Mouse (Mus musculus) spleen, adult 10 weeks (tissue): Measurements from ENCODE around the gene Rac1. TPM values are rescaled to one million over a fixed set of nuclear protein-coding genes. Genes with fewer than 3 reads are reported as not detected.

ENCODE experiments used
- polyA plus RNA-seq: library from polyadenylated mRNA; stranded (reverse); fragments of 350-450 nt; fragmentation: Illumina TruSeq; extraction: RNeasy Lipid Tissue Mini Kit (QIAGEN cat#74804); gene quantifications from one replicate; pipeline ENCODE4 v1.2.3, GENCODE M21; 2015; ENCODE audit warnings: low replicate concordance; ENCODE audit not compliant: insufficient read depth

Gene Rac1
- polyA plus RNA-seq = 534 TPM

GRCm38 (mm10) chr5:143527486-143528307 lies at the start of gene Rac1:
Gene Rac1 (minus strand): TSS chr5:143528036.

DNA sequence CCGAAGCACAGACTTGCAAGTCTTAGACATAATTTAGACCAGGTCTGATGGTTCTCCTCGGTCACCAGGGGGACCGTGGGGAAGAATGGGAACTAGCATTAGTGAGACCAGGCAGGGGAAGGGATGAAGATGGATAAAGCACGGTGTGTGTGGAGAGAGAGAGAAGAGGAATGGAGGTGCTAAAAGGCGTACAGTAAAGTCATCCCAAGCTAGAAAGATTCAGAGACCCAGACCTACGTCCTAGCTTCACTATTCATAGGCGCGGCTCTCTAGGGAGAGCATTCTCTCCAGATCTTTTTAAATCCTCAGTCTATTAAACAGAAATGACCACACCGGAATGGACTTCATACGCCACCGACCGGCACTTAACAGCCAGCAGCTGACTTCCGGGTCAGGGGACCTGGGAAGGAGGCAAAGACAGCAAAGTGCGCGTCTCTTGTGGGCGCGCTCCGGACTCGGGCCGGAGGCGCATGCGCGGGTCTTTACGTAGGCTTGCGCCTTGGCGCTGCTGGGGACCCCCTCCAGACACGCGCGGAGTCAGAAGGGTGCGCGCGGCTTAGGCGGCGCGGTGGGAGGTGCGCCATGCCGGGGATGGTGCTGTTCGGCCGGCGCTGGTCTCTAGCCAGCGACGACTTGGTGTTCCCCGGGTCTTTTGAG lies 63.6 kb downstream of the Rac1 start, which contains the start of gene Daglb:
TSS of gene Daglb (plus strand) at position 485 of the 657 bp plus-strand sequence.

Other genes with a start within 250 kb of the Rac1 start
- gene Zfp853, start 234.4 kb downstream of the Rac1 start, polyA plus RNA-seq = 0.12 TPM
- 8.1 TPM for gene E130309D02Rik, start 212.7 kb downstream of the Rac1 start, polyA plus RNA-seq
- gene Zdhhc4, start 198.8 kb downstream of the Rac1 start, polyA plus RNA-seq = 35.6 TPM
- not detected for gene Grid2ip, start 170.7 kb downstream of the Rac1 start, polyA plus RNA-seq
- 35.0 TPM for gene Kdelr2, start 124.2 kb downstream of the Rac1 start, polyA plus RNA-seq
- gene Daglb, start 63.5 kb downstream of the Rac1 start, polyA plus RNA-seq = 10.4 TPM
- gene Cyth3, start 94.4 kb upstream of the Rac1 start, polyA plus RNA-seq = 19.7 TPM
- 15.0 TPM for gene Usp42, start 204.2 kb upstream of the Rac1 start, polyA plus RNA-seq